Mouse (Mus musculus) embryonic facial prominence, embryonic 12.5 days (tissue): ENCODE results near the gene Isy1. TPM values are rescaled to one million over a fixed set of nuclear protein-coding genes. Genes with fewer than 3 reads are reported as not detected.

Source experiments
- ATAC-seq: fragments of 200-750 bp; cut with Nextera tagmentation; 2 replicates; pipeline ENCODE4 v1.8.0; 2017; ENCODE audit not compliant: insufficient number of reproducible peaks, insufficient read depth, low FRiP score, low TSS enrichment
- H3K27ac ChIP-seq: fragments of 300-500 bp; sonication (generic); 2 replicates; pipeline ENCODE4 v1.5.1; 2016; ENCODE audit warnings: mild to moderate bottlenecking
- H3K27me3 ChIP-seq: fragments of 300-500 bp; sonication (generic); 2 replicates; pipeline ENCODE4 v1.6.1; 2016; ENCODE audit warnings: mild to moderate bottlenecking, moderate library complexity
- H3K36me3 ChIP-seq: fragments of 300-500 bp; sonication (generic); 2 replicates; pipeline ENCODE4 v1.6.1; 2016; ENCODE audit warnings: mild to moderate bottlenecking
- H3K4me1 ChIP-seq: fragments of 300-500 bp; sonication (generic); 2 replicates; pipeline ENCODE4 v1.6.1; 2016
- H3K4me2 ChIP-seq: fragments of 300-500 bp; sonication (generic); replicated peaks from 2 replicates; pipeline ENCODE4 v1.6.1; 2016; ENCODE audit warnings: mild to moderate bottlenecking, moderate library complexity
- H3K4me3 ChIP-seq: fragments of 300-500 bp; sonication (generic); 2 replicates; pipeline ENCODE4 v1.5.1; 2016; ENCODE audit warnings: mild to moderate bottlenecking
- H3K9ac ChIP-seq: fragments of 300-500 bp; sonication (generic); 2 replicates; pipeline ENCODE4 v1.6.1; 2016; ENCODE audit warnings: mild to moderate bottlenecking, moderate library complexity
- H3K9me3 ChIP-seq: fragments of 300-500 bp; sonication (generic); 2 replicates; pipeline ENCODE4 v1.6.1; 2016; ENCODE audit warnings: mild to moderate bottlenecking, moderate library complexity
- WGBS: fragments of 180-500 bp; shearing (Covaris S2); methylation state at CpG from one replicate; pipeline ENCODE4 v1.1.7; 2016; 5-methylcytosine and 5-hydroxymethylcytosine counted together
- polyA plus RNA-seq: library from polyadenylated mRNA; unstranded; fragments of >200 nt; fragmentation: Nextera tagmentation; extraction: Ambion mirVana; gene quantifications from 2 replicates; pipeline ENCODE4 v1.2.1, GENCODE M21; 2016

The Isy1 gene
- polyA plus RNA-seq, 1 experiment from 2014 or later, result 60.5 TPM

DNA sequence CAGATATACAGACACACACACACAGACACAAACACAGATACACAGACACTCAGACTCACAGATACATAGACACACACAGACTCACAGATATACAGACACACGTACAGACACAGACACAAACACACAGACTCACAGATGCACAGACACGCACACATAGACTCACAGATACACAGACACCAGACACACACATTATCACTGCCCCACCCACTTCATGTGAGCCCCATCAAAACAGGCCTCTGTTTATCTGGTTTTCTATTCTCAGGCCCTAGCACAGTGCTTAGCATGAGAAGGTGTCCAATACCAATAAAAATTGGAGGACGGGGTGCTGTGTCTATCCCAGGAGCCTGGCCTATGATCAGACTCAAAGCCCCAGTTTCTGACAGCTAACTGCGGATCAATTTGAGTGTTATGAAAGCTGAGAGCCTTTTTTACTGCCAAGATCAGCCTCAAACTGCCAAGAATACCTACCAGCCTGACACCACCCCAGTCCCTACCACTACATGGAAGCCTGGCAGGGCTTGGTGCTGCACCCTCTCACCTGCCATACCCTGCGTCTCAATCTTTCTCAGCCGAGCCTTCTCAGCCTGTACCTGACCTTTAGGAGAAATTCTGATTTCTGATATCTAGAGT, 42.2 kb downstream of the Isy1 start:
- Histone ChIP-seq H3K9ac (peak overlapping the region; percentile 20; the same call in 1 of the 2 replicates), H3K4me3 (no peak overlapping the region), H3K27me3 (no peaks in the 10 kb centered on the region), H3K4me1 (no peaks in the 10 kb centered on the region), H3K4me2 (no peak overlapping the region), H3K36me3 (peaks cover 11% of the 10 kb centered on the region), H3K27ac (no peak overlapping the region), H3K9me3 (no peaks in the 10 kb centered on the region)
- WGBS, result 85% methylated on average over 6 of the region's 6 CpGs
- no peak for ATAC-seq

DNA sequence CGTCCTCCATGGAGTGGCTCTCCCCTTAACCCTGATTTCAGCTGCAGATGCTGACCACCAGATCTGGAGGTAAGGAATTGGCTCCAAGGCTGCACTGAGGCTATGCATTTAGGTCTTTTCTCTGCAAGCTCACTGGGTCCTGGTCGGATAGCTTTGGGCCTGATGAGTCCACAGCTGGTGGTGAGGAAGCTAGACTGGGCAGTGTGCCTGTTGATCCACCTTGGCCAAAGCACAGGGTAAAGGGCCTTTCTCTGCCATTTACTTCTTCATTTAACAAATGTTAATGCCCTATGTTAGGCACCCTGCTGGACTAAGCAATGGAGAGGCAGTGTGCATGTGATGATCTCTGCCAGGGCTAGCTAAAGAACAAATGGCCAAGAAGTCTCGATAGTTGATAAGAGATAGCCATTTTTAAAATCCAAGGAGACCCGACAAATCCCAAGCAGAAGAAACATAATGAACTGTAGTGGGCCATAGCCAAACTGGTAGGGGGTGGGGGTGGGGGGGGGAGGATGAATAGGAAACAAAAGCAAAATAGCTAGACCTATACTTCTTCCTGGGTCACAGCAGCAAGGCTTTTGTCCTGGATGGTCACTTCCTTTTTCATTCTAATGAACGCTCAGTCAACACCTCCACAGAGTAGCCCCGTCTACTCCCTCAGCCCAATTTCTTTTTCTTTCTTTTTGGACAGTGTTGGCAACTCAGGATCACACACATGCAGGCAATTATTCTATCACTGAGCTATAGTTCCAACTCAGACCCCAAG, 43.0 kb downstream of the Isy1 start:
- H3K4me3 ChIP-seq, result no peak overlapping the region
- H3K9ac ChIP-seq, result no peak overlapping the region; the same call in 1 of the 2 replicates
- H3K4me1 ChIP-seq, result no peaks in the 10 kb centered on the region
- peaks cover 11% of the 10 kb centered on the region for H3K36me3 ChIP-seq
- ATAC-seq, result no peak
- 72% methylated on average over 6 of the region's 6 CpGs for WGBS
- H3K27me3 ChIP-seq, result no peaks in the 10 kb centered on the region
- no peaks in the 10 kb centered on the region for H3K9me3 ChIP-seq
- no peak overlapping the region for H3K4me2 ChIP-seq
- H3K27ac ChIP-seq, result no peak overlapping the region

DNA sequence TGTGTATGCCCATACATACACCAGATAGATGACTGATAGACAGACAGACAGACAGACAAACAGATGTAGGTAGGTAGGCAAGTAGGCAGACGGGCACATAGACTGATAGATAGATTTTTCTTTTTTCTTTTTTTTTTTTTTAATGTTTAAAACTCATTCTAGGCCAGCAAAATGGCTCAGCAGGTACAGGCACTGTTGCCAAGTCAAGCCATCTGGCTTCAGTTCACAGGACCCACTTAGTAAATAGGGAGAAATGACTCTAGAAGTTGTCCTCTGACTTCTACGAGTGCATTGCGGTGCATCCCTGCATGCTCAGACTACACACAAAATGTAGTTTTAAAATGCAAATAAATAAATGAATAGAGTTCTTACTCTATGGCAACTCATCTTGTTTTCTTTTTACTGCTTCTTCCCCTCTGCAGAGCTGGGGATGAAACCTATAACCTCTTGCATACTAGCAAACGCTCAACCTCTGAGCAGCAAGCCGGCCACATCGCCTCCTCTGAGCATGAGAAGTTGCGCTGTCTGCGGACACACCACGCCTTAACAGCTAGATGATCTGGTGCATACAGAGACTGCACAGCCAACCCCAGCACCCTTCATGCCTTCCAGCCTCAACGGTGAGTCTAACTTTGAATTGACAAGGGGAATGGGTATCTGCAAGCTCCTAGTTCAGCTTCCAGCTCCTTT, 44.6 kb downstream of the Isy1 start:
- Histone ChIP-seq H3K4me3 (no peak overlapping the region), H3K9ac (no peak overlapping the region), H3K36me3 (peaks cover 14% of the 10 kb centered on the region), H3K4me1 (peaks cover 6% of the 10 kb centered on the region), H3K27ac (no peak overlapping the region), H3K27me3 (no peaks in the 10 kb centered on the region), H3K9me3 (no peaks in the 10 kb centered on the region), H3K4me2 (no peak overlapping the region)
- no peak for ATAC-seq
- 95% methylated on average over 10 of the region's 10 CpGs for WGBS

DNA sequence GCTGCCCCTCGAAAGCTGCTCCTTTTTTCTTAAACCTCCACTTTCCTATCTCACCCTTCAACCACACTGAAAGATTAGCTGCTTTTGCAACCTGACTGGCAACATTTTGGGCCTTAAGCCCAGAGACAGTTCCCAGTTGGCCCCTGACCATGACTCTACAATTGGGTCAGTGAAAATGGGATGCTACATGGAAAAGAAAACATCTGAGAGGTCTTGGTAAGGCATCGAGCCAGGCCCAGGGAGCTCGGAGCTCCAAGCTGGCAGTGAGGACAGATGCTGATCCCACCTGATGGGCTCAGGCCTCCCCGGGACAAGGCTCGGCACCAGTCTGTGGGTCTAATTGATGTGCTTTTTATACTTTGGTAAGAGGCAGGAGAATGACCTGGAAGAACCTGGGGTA, 46.8 kb downstream of the Isy1 start:
- 89% methylated on average over 5 of the region's 5 CpGs for WGBS

DNA sequence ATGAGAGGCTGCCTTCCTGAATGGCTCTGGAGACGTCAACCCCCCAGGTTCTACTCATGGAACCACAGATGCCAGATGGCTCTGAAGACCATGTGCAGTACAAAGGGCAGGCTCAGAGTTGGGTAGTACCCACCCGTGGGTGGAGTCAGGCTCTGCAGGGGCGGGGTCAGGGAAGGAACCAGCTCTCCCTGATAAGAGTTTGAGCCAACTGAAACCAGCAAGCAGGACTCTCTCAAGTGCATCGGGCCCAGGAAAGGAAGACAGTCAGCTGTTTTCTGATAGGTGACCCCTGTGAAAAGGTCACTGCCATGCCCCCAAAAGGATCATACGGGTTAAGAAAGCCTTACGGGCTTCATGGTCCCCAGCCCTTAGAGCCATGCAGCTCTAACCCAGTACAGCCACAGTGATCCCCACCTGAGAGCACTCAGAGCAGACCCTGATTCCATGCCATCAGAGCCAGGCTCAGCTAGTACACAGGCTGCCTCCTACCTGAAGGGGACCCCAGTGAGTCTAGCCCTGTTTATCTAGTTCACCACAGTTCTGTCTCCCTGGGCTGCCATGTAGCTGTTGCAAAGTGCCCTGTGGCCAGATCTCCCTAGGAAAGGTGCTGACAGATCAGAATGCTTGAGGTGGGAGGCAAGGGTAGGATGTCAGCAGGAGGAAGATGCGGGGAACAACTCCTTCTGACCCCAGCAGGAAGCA, 47.7 kb downstream of the Isy1 start:
- ATAC-seq, result no peak

More for the DNA sequence above, 46.8 kb downstream of the Isy1 start:
- no peak overlapping the region for H3K9ac ChIP-seq
- peaks cover 14% of the 10 kb centered on the region for H3K36me3 ChIP-seq
- H3K4me3 ChIP-seq, result no peak overlapping the region
- H3K4me2 ChIP-seq, result no peak overlapping the region
- H3K4me1 ChIP-seq, result peaks cover 6% of the 10 kb centered on the region
- no peaks in the 10 kb centered on the region for H3K27me3 ChIP-seq
- no peaks in the 10 kb centered on the region for H3K9me3 ChIP-seq
- ATAC-seq, result no peak
- no peak overlapping the region for H3K27ac ChIP-seq

DNA sequence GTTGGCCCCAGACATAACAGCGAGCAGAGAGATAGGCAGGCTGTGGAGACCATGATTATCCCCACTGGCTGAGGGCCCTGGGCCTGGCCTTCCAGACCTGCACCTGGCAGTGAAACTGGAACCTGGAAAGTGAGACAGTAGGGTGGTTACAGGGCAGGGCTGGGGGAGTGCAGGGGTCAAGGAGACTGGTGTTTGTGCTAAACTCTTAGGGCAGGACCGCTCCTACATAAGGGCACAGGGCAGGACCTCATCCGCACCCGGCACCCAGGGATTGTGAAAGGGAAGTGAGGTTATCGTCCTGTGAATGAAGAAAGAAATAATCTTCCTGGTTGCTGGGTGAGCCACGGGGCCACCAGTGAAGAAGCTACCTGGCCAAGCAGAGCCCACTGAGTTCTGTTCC, 48.8 kb downstream of the Isy1 start:
- 90% methylated on average over 6 of the region's 6 CpGs for WGBS
- peaks cover 6% of the 10 kb centered on the region for H3K4me1 ChIP-seq
- no peak overlapping the region for H3K27ac ChIP-seq
- H3K36me3 ChIP-seq, result peaks cover 14% of the 10 kb centered on the region
- no peaks in the 10 kb centered on the region for H3K9me3 ChIP-seq
- H3K4me2 ChIP-seq, result no peak overlapping the region
- no peaks in the 10 kb centered on the region for H3K27me3 ChIP-seq
- no peak overlapping the region for H3K9ac ChIP-seq
- no peak overlapping the region for H3K4me3 ChIP-seq
- no peak for ATAC-seq

More for the DNA sequence above, 47.7 kb downstream of the Isy1 start:
- Histone ChIP-seq H3K27ac (no peak overlapping the region), H3K9ac (no peak overlapping the region), H3K4me1 (peaks cover 6% of the 10 kb centered on the region), H3K9me3 (no peaks in the 10 kb centered on the region), H3K4me3 (no peak overlapping the region), H3K4me2 (no peak overlapping the region), H3K36me3 (peaks cover 14% of the 10 kb centered on the region), H3K27me3 (no peaks in the 10 kb centered on the region)
- WGBS, result 72% methylated on average over 7 of the region's 7 CpGs

DNA sequence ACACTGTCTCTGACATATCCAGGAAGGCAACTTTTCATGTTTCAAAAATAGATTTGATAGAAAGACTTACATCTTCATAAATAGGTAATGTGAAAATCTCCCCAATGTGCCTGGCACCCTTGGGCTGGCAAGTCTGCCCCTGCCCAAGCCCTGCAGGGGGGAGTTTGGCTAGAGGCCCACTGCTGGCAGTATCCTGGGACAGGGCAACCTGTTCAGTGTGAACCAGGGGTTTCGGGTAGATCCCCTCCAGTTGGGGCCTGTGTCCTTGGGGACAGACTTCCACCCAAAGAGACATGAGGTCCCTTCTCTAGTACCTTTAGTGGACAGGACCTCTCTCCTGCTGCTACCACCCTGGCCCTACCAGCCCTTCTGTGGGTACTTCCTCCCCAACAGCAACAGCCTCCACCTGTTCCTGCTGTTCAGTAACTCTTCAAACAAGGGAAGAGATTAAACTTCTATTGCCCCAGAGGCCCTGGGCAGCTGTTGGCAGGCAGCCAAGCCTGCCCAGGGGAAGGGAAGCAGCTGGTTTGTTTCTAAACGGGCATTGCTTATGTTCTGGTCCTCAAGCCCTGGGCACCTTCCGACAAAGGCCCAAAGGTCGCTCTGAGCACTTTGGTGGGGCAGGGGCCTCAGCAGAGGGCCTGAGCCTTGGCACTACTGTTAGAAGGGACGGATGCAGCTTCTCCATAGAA, 49.6 kb downstream of the Isy1 start:
- Histone ChIP-seq H3K27ac (0 out of 2 replicates have a peak overlapping the region, but pooled peaks have one; percentile 1), H3K4me1 (peaks cover 6% of the 10 kb centered on the region), H3K9me3 (no peaks in the 10 kb centered on the region), H3K9ac (peak overlapping the region; percentile 32; the same call in 1 of the 2 replicates), H3K27me3 (no peaks in the 10 kb centered on the region), H3K4me2 (no peak overlapping the region), H3K36me3 (peaks cover 14% of the 10 kb centered on the region), H3K4me3 (no peak overlapping the region)
- no peak for ATAC-seq
- 55% methylated on average over 5 of the region's 5 CpGs for WGBS

DNA sequence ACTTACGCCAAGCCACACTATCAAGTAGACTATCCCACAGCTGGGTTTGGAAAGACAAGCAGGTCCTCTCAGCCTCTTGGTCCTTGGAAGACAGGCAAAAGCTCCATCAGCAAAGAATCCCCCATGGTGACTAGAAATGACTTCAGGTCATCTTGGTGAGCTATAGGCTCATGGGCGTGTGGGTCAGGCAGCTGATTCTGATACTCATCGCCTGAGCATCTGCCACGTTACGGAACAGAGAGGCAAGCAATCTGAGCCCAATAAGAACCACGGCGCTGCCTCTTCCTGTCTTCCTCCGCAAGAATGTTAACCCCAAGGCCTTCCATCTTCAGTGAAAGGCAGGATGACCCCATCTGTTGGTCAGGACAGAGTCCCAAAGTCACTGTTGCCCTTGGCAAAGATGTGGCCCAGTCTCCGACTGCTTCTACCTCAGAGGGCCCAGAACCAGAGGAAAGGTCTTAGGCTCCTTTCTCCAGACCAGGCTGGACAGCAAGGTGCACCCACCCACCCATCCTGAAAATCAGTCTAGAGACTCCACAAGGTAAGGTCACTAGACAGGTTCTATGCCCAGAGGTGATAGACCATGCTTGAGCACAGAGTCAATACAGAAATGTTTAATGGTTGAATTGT, 50.2 kb downstream of the Isy1 start:
- Histone ChIP-seq H3K4me3 (no peak overlapping the region), H3K9me3 (no peaks in the 10 kb centered on the region), H3K36me3 (peaks cover 14% of the 10 kb centered on the region), H3K9ac (no peak overlapping the region), H3K27ac (no peak overlapping the region), H3K27me3 (no peaks in the 10 kb centered on the region), H3K4me2 (no peak overlapping the region), H3K4me1 (peaks cover 6% of the 10 kb centered on the region)
- ATAC-seq, result no peak
- WGBS, result 86% methylated on average over 9 of the region's 9 CpGs

DNA sequence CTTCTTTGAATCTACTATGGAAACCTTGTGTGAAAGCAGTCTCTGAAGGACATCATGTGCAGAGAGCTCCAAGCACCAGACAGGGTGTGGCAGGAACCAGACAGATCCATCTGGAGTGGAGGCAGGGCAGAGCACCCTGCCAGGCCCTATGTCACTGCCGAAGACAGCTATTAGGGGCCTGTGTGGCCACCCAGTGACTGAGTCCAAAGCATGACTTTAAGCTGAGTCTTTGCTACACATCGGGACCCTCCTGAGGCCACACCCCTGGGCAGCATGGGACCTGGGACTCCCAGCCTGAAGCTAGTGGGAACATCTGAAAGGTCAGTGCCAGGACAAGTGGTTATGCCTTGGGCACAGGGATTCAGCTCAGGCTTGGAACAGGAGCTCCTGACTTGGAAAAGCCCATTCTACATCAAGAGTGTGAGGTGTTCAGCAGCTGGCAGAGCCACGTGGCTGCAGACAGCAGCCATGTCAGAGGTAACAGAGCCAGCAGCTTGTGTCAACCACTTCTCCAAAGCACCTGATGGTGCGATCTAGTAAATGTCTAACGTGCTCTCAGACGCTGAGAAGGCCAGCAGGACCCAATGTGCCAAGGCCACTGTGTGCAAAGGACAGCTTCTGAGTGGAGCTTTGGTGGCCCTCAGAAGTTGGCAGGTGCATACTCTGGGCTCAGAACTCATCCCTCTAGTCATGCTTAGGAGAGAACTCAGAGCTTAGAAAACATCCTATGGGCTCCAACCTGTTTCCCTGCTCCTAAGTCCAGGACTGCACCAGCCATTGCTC, 51.3 kb downstream of the Isy1 start:
- no peak for ATAC-seq
- Histone ChIP-seq H3K4me3 (no peak overlapping the region), H3K9ac (no peak overlapping the region), H3K4me1 (peaks cover 6% of the 10 kb centered on the region), H3K27ac (no peak overlapping the region), H3K36me3 (peaks cover 11% of the 10 kb centered on the region), H3K27me3 (no peaks in the 10 kb centered on the region), H3K9me3 (no peaks in the 10 kb centered on the region), H3K4me2 (no peak overlapping the region)
- WGBS, result 78% methylated on average over 6 of the region's 6 CpGs

DNA sequence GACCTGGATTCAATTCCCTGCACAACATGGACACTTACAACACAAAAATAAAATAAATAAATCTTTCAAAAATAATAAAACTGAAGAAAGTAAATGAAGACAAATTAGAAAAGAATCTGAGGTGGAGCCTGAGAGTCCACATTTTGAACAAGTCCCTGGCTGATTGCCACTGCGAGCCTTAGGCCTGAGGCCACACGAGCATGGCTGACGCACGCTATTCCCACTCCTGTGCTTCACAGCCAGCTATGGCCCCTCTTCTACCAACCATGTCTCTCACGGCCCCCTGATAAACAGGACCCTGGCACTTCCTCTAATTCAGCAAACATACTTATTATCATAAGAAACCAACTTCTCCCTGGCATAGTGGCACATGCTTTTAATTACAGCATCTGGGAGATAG, 52.0 kb downstream of the Isy1 start:
- no peak overlapping the region for H3K27ac ChIP-seq
- no peaks in the 10 kb centered on the region for H3K27me3 ChIP-seq
- peaks cover 6% of the 10 kb centered on the region for H3K4me1 ChIP-seq
- no peak overlapping the region for H3K4me2 ChIP-seq
- no peak overlapping the region for H3K4me3 ChIP-seq
- H3K9me3 ChIP-seq, result no peaks in the 10 kb centered on the region
- 80% methylated on average over 5 of the region's 5 CpGs for WGBS
- H3K36me3 ChIP-seq, result peaks cover 5% of the 10 kb centered on the region; the same call in 1 of the 2 replicates
- no peak for ATAC-seq
- H3K9ac ChIP-seq, result no peak overlapping the region
